Mouse (Mus musculus) megakaryocyte, embryonic 14.5 days (primary cell): ENCODE results near the gene Abhd14b.

ENCODE experiments used
- FLI1 ChIP-seq: IDR thresholded peaks from 2 replicates; pipeline ENCODE4 v1.6.1; 2012; ENCODE audit warnings: low read length, inconsistent platforms, mixed read lengths
- GATA1 ChIP-seq: IDR thresholded peaks from 3 replicates; pipeline ENCODE4 v1.6.1; 2012; ENCODE audit warnings: mixed read lengths, low read length, inconsistent platforms, borderline replicate concordance

- TF ChIP-seq GATA1 (no peak), FLI1 (no peak)
Observed at GRCm38 (mm10) chr9:106449947-106450346, 2.7 kb downstream of the Abhd14b start.
